8 mouse cellular contexts compared by ENCODE assay signal in the genomic region with DNA sequence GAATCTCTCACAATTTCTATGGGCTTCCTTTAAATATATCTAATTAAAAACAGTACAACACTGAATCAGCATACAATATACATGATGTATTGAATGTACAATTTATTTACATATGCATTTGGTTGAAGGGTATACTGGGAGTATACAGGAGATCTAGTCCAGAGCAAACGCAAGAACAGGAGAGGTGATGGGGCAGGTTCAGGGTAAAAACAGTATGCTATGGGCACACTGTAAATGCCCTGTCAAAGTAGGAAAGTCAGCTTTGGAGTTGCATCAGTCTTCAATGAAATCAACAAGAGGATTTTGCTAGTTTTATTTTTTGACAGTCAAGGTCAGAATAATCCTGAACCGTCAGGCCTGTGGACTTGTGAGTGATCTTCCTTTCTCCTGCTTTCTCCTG. TPM values are rescaled to one million over a fixed set of nuclear protein-coding genes. Genes with fewer than 3 reads are reported as not detected.
A peak's percentile ranks its signal among the peaks of the same experiment; 100 is the strongest.
DNase-seq lines count a peak whose midpoint lies in the region; ATAC-seq and TF ChIP-seq lines count a peak whose summit lies in the region.

No protein-coding gene starts in this region.

- H3K27me3 ChIP-seq in kidney, postnatal 0 days (ENCODE audit: insufficient read depth, low read length), result no peaks in the 10 kb centered on the region
- no peaks in the 10 kb centered on the region; the same call in 1 of the 2 replicates for H3K27me3 ChIP-seq in embryonic facial prominence, embryonic 13.5 days
- no peaks in the 10 kb centered on the region for H3K27me3 ChIP-seq in intestine, postnatal 0 days (replicated peaks; ENCODE audit: control insufficient read depth, insufficient read depth, low read length)
- no peaks in the 10 kb centered on the region for H3K27me3 ChIP-seq in neural tube, embryonic 12.5 days (replicated peaks)

- WGBS in kidney, postnatal 0 days, result 54% methylated on average over 2 of the region's 2 CpGs
- 55% methylated on average over 2 of the region's 2 CpGs for WGBS in embryonic facial prominence, embryonic 13.5 days
- 48% methylated on average over 2 of the region's 2 CpGs for WGBS in intestine, postnatal 0 days
- 65% methylated on average over 2 of the region's 2 CpGs for WGBS in neural tube, embryonic 12.5 days

- peak overlapping the region; percentile 63 for H3K4me2 ChIP-seq in kidney, postnatal 0 days (ENCODE audit: low read length)
- peak overlapping the region; percentile 68 for H3K4me2 ChIP-seq in embryonic facial prominence, embryonic 13.5 days
- H3K4me2 ChIP-seq in intestine, postnatal 0 days (replicated peaks; ENCODE audit: low read depth), result peak overlapping the region; percentile 66
- peak overlapping the region; percentile 65 for H3K4me2 ChIP-seq in neural tube, embryonic 12.5 days (replicated peaks)

- peak overlapping the region; percentile 88 for H3K9ac ChIP-seq in kidney, postnatal 0 days (ENCODE audit: low read depth, low read length)
- H3K9ac ChIP-seq in embryonic facial prominence, embryonic 13.5 days, result peak overlapping the region; percentile 89
- H3K9ac ChIP-seq in intestine, postnatal 0 days (ENCODE audit: low read depth, low read length), result peak overlapping the region; percentile 73; the same call in 1 of the 2 replicates
- peak overlapping the region; percentile 60; the same call in 1 of the 2 replicates for H3K9ac ChIP-seq in neural tube, embryonic 12.5 days

- ATAC-seq in kidney, postnatal 0 days (replicated peaks; ENCODE audit: low FRiP score, low read depth), result no peak
- ATAC-seq in embryonic facial prominence, embryonic 13.5 days (ENCODE audit: insufficient number of reproducible peaks, insufficient read depth, low FRiP score, low TSS enrichment, low read depth), result no peak
- no peak for ATAC-seq in intestine, postnatal 0 days
- peak; percentile 25 for ATAC-seq in neural tube, embryonic 12.5 days (ENCODE audit: low FRiP score, low read depth)

- peak; percentile 2 for DNase-seq in kidney, postnatal 0 days (ENCODE audit: low spot score)
- DNase-seq in kidney, postnatal 10 days, result no peak
- DNase-seq in frontal cortex, adult 2 months (ENCODE audit: extremely low spot score in 1 of 2, low spot score in 1 of 2), result no peak
- DNase-seq in cerebellum, postnatal 36 days, result no peak
- DNase-seq in thymus, postnatal 25 days, result no peak

- peak overlapping the region; percentile 89; the same call in 1 of the 2 replicates for H3K27ac ChIP-seq in kidney, postnatal 0 days
- peak overlapping the region; percentile 92 for H3K27ac ChIP-seq in embryonic facial prominence, embryonic 13.5 days
- H3K27ac ChIP-seq in intestine, postnatal 0 days (ENCODE audit: low read depth, low read length), result no peak overlapping the region
- H3K27ac ChIP-seq in neural tube, embryonic 12.5 days, result no peak overlapping the region

- H3K4me3 ChIP-seq in kidney, postnatal 0 days (replicated peaks; ENCODE audit: low read depth, low read length), result peak overlapping the region; percentile 85
- peak overlapping the region; percentile 66 for H3K4me3 ChIP-seq in embryonic facial prominence, embryonic 13.5 days
- peak overlapping the region; percentile 79 for H3K4me3 ChIP-seq in intestine, postnatal 0 days (ENCODE audit: low read depth, low read length)
- peak overlapping the region; percentile 64 for H3K4me3 ChIP-seq in neural tube, embryonic 12.5 days

- no peaks in the 10 kb centered on the region for H3K36me3 ChIP-seq in kidney, postnatal 0 days (ENCODE audit: insufficient read depth, low read length)
- 0 out of 2 replicates have a peak, but pooled peaks cover 4% of the 10 kb centered on the region for H3K36me3 ChIP-seq in embryonic facial prominence, embryonic 13.5 days
- H3K36me3 ChIP-seq in intestine, postnatal 0 days (ENCODE audit: control insufficient read depth, insufficient read depth), result no peaks in the 10 kb centered on the region
- H3K36me3 ChIP-seq in neural tube, embryonic 12.5 days, result no peaks in the 10 kb centered on the region

- no peaks in the 10 kb centered on the region for H3K9me3 ChIP-seq in kidney, postnatal 0 days (replicated peaks; ENCODE audit: low read length)
- no peaks in the 10 kb centered on the region for H3K9me3 ChIP-seq in embryonic facial prominence, embryonic 13.5 days
- no peaks in the 10 kb centered on the region for H3K9me3 ChIP-seq in intestine, postnatal 0 days (ENCODE audit: control insufficient read depth)
- H3K9me3 ChIP-seq in neural tube, embryonic 12.5 days, result no peaks in the 10 kb centered on the region

- H3K4me1 ChIP-seq in kidney, postnatal 0 days (replicated peaks; ENCODE audit: insufficient read depth, low read length), result no peaks in the 10 kb centered on the region
- no peaks in the 10 kb centered on the region for H3K4me1 ChIP-seq in embryonic facial prominence, embryonic 13.5 days
- H3K4me1 ChIP-seq in intestine, postnatal 0 days (replicated peaks; ENCODE audit: control insufficient read depth, insufficient read depth, low read length), result no peaks in the 10 kb centered on the region
- no peaks in the 10 kb centered on the region for H3K4me1 ChIP-seq in neural tube, embryonic 12.5 days

- TF ChIP-seq CTCF in kidney, postnatal 0 days (IDR thresholded peaks at IDR 0.05; ENCODE audit: low read depth), result no peak
- TF ChIP-seq CTCF in intestine, postnatal 0 days (IDR thresholded peaks at IDR 0.05; ENCODE audit: low read depth), result no peak

RNA-seq across cellular contexts. Expression of a gene that starts 0.7 kb away (rescaled TPM):
- polyA plus RNA-seq in kidney, postnatal 0 days (2015; fragmentation: Nextera tagmentation; extraction: Ambion mirVana), result 27.3 and 27.6 TPM in 2 replicates
- polyA plus RNA-seq in embryonic facial prominence, embryonic 13.5 days (2015; fragmentation: Nextera tagmentation; extraction: Ambion mirVana), result 27.1 and 28.2 TPM in 2 replicates
- 10.3 and 10.4 TPM in 2 replicates for polyA plus RNA-seq in intestine, postnatal 0 days (2015; fragmentation: Nextera tagmentation; extraction: Ambion mirVana)
- polyA plus RNA-seq in neural tube, embryonic 12.5 days (2016; fragmentation: Nextera tagmentation; extraction: Ambion mirVana), result 16.0 and 18.5 TPM in 2 replicates
- 7.6 and 10.7 TPM in 2 replicates for polyA plus RNA-seq in frontal cortex, adult 2 months (2012; rRNA removed)

Comparison
In these comparisons a context has a peak if more than half of its experiments do, and no peak if none do; other contexts are left out.
1. H3K27ac ChIP-seq: peak in kidney, postnatal 0 days (single experiment) and embryonic facial prominence, embryonic 13.5 days (single experiment); none in intestine, postnatal 0 days (single experiment) and neural tube, embryonic 12.5 days (single experiment).
2. Peak in every context shown above with its lines, with median percentiles within 50 percentile points of each other: H3K4me2 ChIP-seq, H3K4me3 ChIP-seq and H3K9ac ChIP-seq.